9 mouse cellular contexts compared by ENCODE assay signal in the genomic region with DNA sequence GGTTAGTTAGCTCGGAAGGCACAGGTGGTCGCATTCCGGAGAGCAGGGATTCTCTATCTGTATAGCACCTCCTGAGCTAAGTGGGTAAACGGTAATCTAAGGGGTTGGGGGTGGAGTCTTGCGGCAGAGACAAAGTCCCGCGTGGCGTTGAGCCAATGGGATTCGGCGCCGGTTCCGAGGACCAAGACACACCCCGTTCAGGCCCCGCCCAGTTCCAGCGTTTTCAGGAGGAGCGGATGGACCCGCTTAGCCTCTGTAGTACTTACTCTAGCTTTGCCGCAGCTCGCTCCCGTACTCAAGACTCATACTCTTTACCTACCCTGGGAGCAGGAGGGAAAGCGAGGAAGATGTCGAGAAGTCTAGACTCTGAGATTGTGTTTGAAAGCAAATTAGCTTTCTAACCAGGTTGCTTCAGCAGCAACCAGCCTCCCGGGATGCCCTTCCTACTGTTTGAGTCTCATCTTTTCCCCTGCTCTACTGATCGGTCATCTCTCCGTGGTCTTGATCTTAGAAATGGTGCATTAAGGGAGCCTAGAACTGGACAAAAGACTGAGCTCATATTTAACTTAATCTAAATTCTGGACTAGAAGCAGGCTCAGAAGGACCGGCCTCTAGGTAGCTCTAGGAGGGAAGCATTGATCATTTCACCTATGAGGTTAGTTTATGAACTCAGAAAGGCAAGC. TPM values are rescaled to one million over a fixed set of nuclear protein-coding genes. Genes with fewer than 3 reads are reported as not detected.
A peak's percentile ranks its signal among the peaks of the same experiment; 100 is the strongest.
DNase-seq lines count a peak whose midpoint lies in the region; ATAC-seq lines count a peak whose summit lies in the region.
"Had no signal": no experiment of that assay in that cellular context is flagged by ENCODE, and none has a peak within 500 bp of the region (broad histone marks: within the 10 kb centered on the region; RNA-seq: fewer than 3 reads in every experiment).

No protein-coding gene starts in this region.

- peak overlapping the region; percentile 17; the same call in 1 of the 2 replicates for H3K4me3 ChIP-seq in forebrain, embryonic 11.5 days (ENCODE audit: low read depth, low read length)
- peak overlapping the region; percentile 9; the same call in 1 of the 2 replicates for H3K4me3 ChIP-seq in intestine, embryonic 15.5 days (replicated peaks)
- peak overlapping the region; percentile 17 for H3K4me3 ChIP-seq in limb, embryonic 13.5 days

- H3K27me3 ChIP-seq in forebrain, embryonic 11.5 days (ENCODE audit: control insufficient read depth, insufficient read depth, low read length), result peaks cover 34% of the 10 kb centered on the region
- H3K27me3 ChIP-seq in intestine, embryonic 15.5 days (replicated peaks), result peaks cover 47% of the 10 kb centered on the region
- H3K27me3 ChIP-seq in limb, embryonic 13.5 days, result peaks cover 84% of the 10 kb centered on the region

- WGBS in forebrain, embryonic 11.5 days, result 2% methylated on average over 26 of the region's 26 CpGs
- WGBS in intestine, embryonic 15.5 days, result 4% methylated on average over 26 of the region's 26 CpGs
- WGBS in limb, embryonic 13.5 days, result 3% methylated on average over 26 of the region's 26 CpGs

- peaks cover 18% of the 10 kb centered on the region for H3K4me1 ChIP-seq in forebrain, embryonic 11.5 days (replicated peaks; ENCODE audit: control insufficient read depth, insufficient read depth, low read length)
- peaks cover 21% of the 10 kb centered on the region for H3K4me1 ChIP-seq in intestine, embryonic 15.5 days (replicated peaks)
- peaks cover 15% of the 10 kb centered on the region for H3K4me1 ChIP-seq in limb, embryonic 13.5 days

- no peaks in the 10 kb centered on the region for H3K9me3 ChIP-seq in forebrain, embryonic 11.5 days (ENCODE audit: control insufficient read depth, low read length)
- no peaks in the 10 kb centered on the region for H3K9me3 ChIP-seq in intestine, embryonic 15.5 days
- no peaks in the 10 kb centered on the region for H3K9me3 ChIP-seq in limb, embryonic 13.5 days

- DNase-seq in embryo, embryonic 10 days (ENCODE audit: low spot score), result peak; percentile 82
- DNase-seq in embryo, embryonic 9.5 days (ENCODE audit: extremely low spot score), result no peak
- DNase-seq in c-Kit-negative CD71-positive TER-119-positive erythroid progenitor cells, embryonic 14.5 days (ENCODE audit: low read depth, low spot score), result peak; percentile 65
- DNase-seq in forebrain, embryonic 11.5 days (ENCODE audit: low spot score), result peak; percentile 88
- peak; percentile 61 for DNase-seq in neural tube, embryonic 10.5 days (ENCODE audit: extremely low spot score, low spot score)
- DNase-seq in thymus, postnatal 25 days, result peak; percentile 54

- H3K27ac ChIP-seq in forebrain, embryonic 11.5 days (ENCODE audit: low read depth, low read length), result no peak overlapping the region
- no peak overlapping the region for H3K27ac ChIP-seq in intestine, embryonic 15.5 days
- H3K27ac ChIP-seq in limb, embryonic 13.5 days, result no peak overlapping the region

- no peaks in the 10 kb centered on the region for H3K36me3 ChIP-seq in forebrain, embryonic 11.5 days (ENCODE audit: control insufficient read depth, insufficient read depth, low read length)
- H3K36me3 ChIP-seq in intestine, embryonic 15.5 days, result no peaks in the 10 kb centered on the region
- H3K36me3 ChIP-seq in limb, embryonic 13.5 days, result no peaks in the 10 kb centered on the region

- ATAC-seq in forebrain, embryonic 11.5 days (replicated peaks; ENCODE audit: low FRiP score), result peak; percentile 77
- ATAC-seq in intestine, embryonic 15.5 days, result peak; percentile 78
- ATAC-seq in limb, embryonic 13.5 days (ENCODE audit: low FRiP score, low read depth), result no peak

- no peak overlapping the region for H3K9ac ChIP-seq in forebrain, embryonic 11.5 days (ENCODE audit: low read length)
- H3K9ac ChIP-seq in intestine, embryonic 15.5 days, result no peak overlapping the region
- H3K9ac ChIP-seq in limb, embryonic 13.5 days, result no peak overlapping the region

- peak overlapping the region; percentile 86 for H3K4me2 ChIP-seq in forebrain, embryonic 11.5 days (ENCODE audit: low read depth, low read length, severe bottlenecking)
- peak overlapping the region; percentile 39 for H3K4me2 ChIP-seq in intestine, embryonic 15.5 days (replicated peaks)
- no peak overlapping the region for H3K4me2 ChIP-seq in limb, embryonic 13.5 days (replicated peaks)

RNA-seq across cellular contexts. Expression of a gene that starts 2.2 kb away (rescaled TPM):
- 0.19 and 0.36 TPM in 2 replicates for polyA plus RNA-seq in forebrain, embryonic 11.5 days (2014; fragmentation: Nextera tagmentation; extraction: Ambion mirVana)
- polyA plus RNA-seq in intestine, embryonic 15.5 days (2015; fragmentation: Nextera tagmentation; extraction: Ambion mirVana), result 0.31 and 0.51 TPM in 2 replicates
- polyA plus RNA-seq in limb, embryonic 13.5 days (2015; fragmentation: Nextera tagmentation; extraction: Ambion mirVana), result 0.20 and 0.47 TPM in 2 replicates

RNA-seq across cellular contexts. Expression of a gene that starts 7.5 kb away (rescaled TPM):
- polyA plus RNA-seq in forebrain, embryonic 11.5 days (2014; fragmentation: Nextera tagmentation; extraction: Ambion mirVana), result 14.2 and 15.9 TPM in 2 replicates
- polyA plus RNA-seq in intestine, embryonic 15.5 days (2015; fragmentation: Nextera tagmentation; extraction: Ambion mirVana), result 1.6 TPM in 2 replicates
- 0.32 and 0.55 TPM in 2 replicates for polyA plus RNA-seq in limb, embryonic 13.5 days (2015; fragmentation: Nextera tagmentation; extraction: Ambion mirVana)
- polyA plus RNA-seq: C2C12 had no signal

RNA-seq across cellular contexts. Expression of a gene that starts 24.6 kb away (rescaled TPM):
- polyA plus RNA-seq in forebrain, embryonic 11.5 days (2014; fragmentation: Nextera tagmentation; extraction: Ambion mirVana), result not detected in 2 replicates
- not detected in 2 replicates for polyA plus RNA-seq in intestine, embryonic 15.5 days (2015; fragmentation: Nextera tagmentation; extraction: Ambion mirVana)
- not detected in 2 replicates for polyA plus RNA-seq in limb, embryonic 13.5 days (2015; fragmentation: Nextera tagmentation; extraction: Ambion mirVana)
- polyA plus RNA-seq: C2C12 had no signal

RNA-seq across cellular contexts. Expression of a gene that starts 24.8 kb away (rescaled TPM):
- polyA plus RNA-seq in forebrain, embryonic 11.5 days (2014; fragmentation: Nextera tagmentation; extraction: Ambion mirVana), result 1,226 and 1,312 TPM in 2 replicates
- 581 and 615 TPM in 2 replicates for polyA plus RNA-seq in intestine, embryonic 15.5 days (2015; fragmentation: Nextera tagmentation; extraction: Ambion mirVana)
- polyA plus RNA-seq in limb, embryonic 13.5 days (2015; fragmentation: Nextera tagmentation; extraction: Ambion mirVana), result 961 and 978 TPM in 2 replicates

RNA-seq across cellular contexts. Expression of a gene that starts 24.9 kb away (rescaled TPM):
- polyA plus RNA-seq in forebrain, embryonic 11.5 days (2014; fragmentation: Nextera tagmentation; extraction: Ambion mirVana), result 128 and 147 TPM in 2 replicates
- polyA plus RNA-seq in intestine, embryonic 15.5 days (2015; fragmentation: Nextera tagmentation; extraction: Ambion mirVana), result 116 and 117 TPM in 2 replicates
- polyA plus RNA-seq in limb, embryonic 13.5 days (2015; fragmentation: Nextera tagmentation; extraction: Ambion mirVana), result 90.9 and 93.2 TPM in 2 replicates
